ENCODE assay signal across 24 mouse cellular contexts in the genomic region with DNA sequence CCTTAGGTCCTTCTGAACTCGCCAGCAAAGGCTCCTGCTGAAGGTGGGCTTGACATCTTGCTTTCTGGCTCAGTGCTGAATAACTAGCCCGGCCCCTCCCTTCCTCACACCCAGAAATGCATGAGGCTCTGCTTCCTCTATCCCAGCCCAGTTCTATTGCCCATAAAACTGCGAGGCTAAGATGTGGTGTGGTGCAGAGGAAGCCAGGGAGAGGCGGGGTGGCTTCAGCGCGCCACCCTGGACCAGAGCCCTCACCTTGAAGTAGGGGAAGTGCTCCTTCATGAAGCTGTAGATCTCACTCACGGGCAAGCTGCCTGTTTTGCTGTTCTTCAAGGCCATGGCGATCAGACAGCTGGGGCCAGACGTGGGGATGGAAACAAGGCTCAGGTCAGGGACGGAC. TPM values are rescaled to one million over a fixed set of nuclear protein-coding genes. Genes with fewer than 3 reads are reported as not detected.
"Had no signal": no experiment of that assay in that cellular context is flagged by ENCODE, and none has a peak within 500 bp of the region (broad histone marks: within the 10 kb centered on the region; RNA-seq: fewer than 3 reads in every experiment).

No protein-coding gene starts in this region.

- ATAC-seq: forebrain, postnatal 0 days; hindbrain, postnatal 0 days; intestine, embryonic 16.5 days had no signal

- DNase-seq: forebrain, postnatal 0 days; gastrocnemius, postnatal 14 days; gastrocnemius, postnatal 36 days; heart, adult 18-20 months; heart, postnatal 10 days; heart, postnatal 4 days; kidney, adult 11 months; kidney, adult 2 months; kidney, adult 9 months; kidney, postnatal 14 days; kidney, postnatal 36 days; left cerebral cortex, postnatal 4 days had no signal

RNA-seq across cellular contexts. Expression of gene Foxn4, which starts 14.1 kb away (rescaled TPM):
- total RNA-seq: gastrocnemius, adult 18-20 months; gastrocnemius, adult 8-10 months; gastrocnemius, postnatal 14 days; gastrocnemius, postnatal 36 days; heart, adult 18-20 months; heart, adult 8-10 months; heart, postnatal 10 days; heart, postnatal 25 days; heart, postnatal 4 days; layer of hippocampus, adult 2 months; layer of hippocampus, postnatal 10 days; layer of hippocampus, postnatal 25 days; left cerebral cortex, adult 2 months; left cerebral cortex, postnatal 10 days; left cerebral cortex, postnatal 25 days had no signal

RNA-seq across cellular contexts. Expression of gene Myo1h, which starts 29.5 kb away (rescaled TPM):
- total RNA-seq: gastrocnemius, adult 8-10 months; heart, postnatal 25 days; hindbrain, postnatal 0 days had no signal
